Mouse (Mus musculus) hindbrain, embryonic 16.5 days (tissue): Measurements from ENCODE around the gene Xrcc6. TPM values are rescaled to one million over a fixed set of nuclear protein-coding genes. Genes with fewer than 3 reads are reported as not detected.
A peak's percentile ranks its signal among the peaks of the same experiment; 100 is the strongest.
"Not testable (repeated sequence)": the region's sequence is repeated elsewhere in the genome, so short reads cannot be mapped to it uniquely, and the experiment has no call there.

Source experiments
- ATAC-seq: fragments of 200-750 bp; cut with Nextera tagmentation; 2 replicates; pipeline ENCODE4 v1.8.0; 2017; ENCODE audit warnings: moderate TSS enrichment, moderate library complexity
- H3K27ac ChIP-seq: fragments of 300-500 bp; sonication (generic); 2 replicates; pipeline ENCODE4 v1.5.1; 2014; ENCODE audit warnings: low read depth, mild to moderate bottlenecking, control low read depth, low read length, moderate library complexity
- H3K27me3 ChIP-seq: fragments of 300-500 bp; sonication (generic); replicated peaks from 2 replicates; pipeline ENCODE4 v1.6.1; 2014; ENCODE audit warnings: low read length; ENCODE audit not compliant: control insufficient read depth, insufficient read depth
- H3K36me3 ChIP-seq: fragments of 300-500 bp; sonication (generic); 2 replicates; pipeline ENCODE4 v1.6.1; 2014; ENCODE audit warnings: mild to moderate bottlenecking, low read length, moderate library complexity, mixed read lengths; ENCODE audit not compliant: control insufficient read depth, insufficient read depth
- H3K4me1 ChIP-seq: fragments of 300-500 bp; sonication (generic); 2 replicates; pipeline ENCODE4 v1.6.1; 2014; ENCODE audit warnings: low read depth, low read length; ENCODE audit not compliant: control insufficient read depth, insufficient read depth
- H3K4me2 ChIP-seq: fragments of 300-500 bp; sonication (generic); 2 replicates; pipeline ENCODE4 v1.6.1; 2014; ENCODE audit warnings: mild to moderate bottlenecking, low read length, control low read depth, moderate library complexity
- H3K4me3 ChIP-seq: fragments of 300-500 bp; sonication (generic); 2 replicates; pipeline ENCODE4 v1.5.1; 2014; ENCODE audit warnings: mild to moderate bottlenecking, low read length, control low read depth, moderate library complexity
- H3K9ac ChIP-seq: fragments of 300-500 bp; sonication (generic); 2 replicates; pipeline ENCODE4 v1.6.1; 2014; ENCODE audit warnings: low read depth, mild to moderate bottlenecking, control low read depth, low read length, moderate library complexity
- H3K9me3 ChIP-seq: fragments of 300-500 bp; sonication (generic); 2 replicates; pipeline ENCODE4 v1.6.1; 2014; ENCODE audit warnings: mild to moderate bottlenecking, low read length, moderate library complexity; ENCODE audit not compliant: control insufficient read depth
- whole genome bisulfite sequencing: fragments of 180-500 bp; shearing (Covaris S2); extraction: QIAGEN DNeasy Blood & Tissue Kit; methylation state at CpG from one replicate; pipeline ENCODE4 v1.1.7; 2014; 5-methylcytosine and 5-hydroxymethylcytosine counted together
- polyA plus RNA-seq: library from polyadenylated mRNA; unstranded; fragments of >200 nt; fragmentation: Nextera tagmentation; extraction: Ambion mirVana; gene quantifications from 2 replicates; pipeline ENCODE4 v1.2.1, GENCODE M21; 2015

The Xrcc6 gene
- polyA plus RNA-seq, 1 experiment from 2014 or later = 44.4 TPM

GRCm38 (mm10) chr15:81960171-81961077, 27.2 kb upstream of the Xrcc6 start, which contains the start of gene Pmm1:
TSS of gene Pmm1 (minus strand) at chr15:81960930.
- under 1% methylated on average over 68 of the region's 77 CpGs for WGBS
- ATAC-seq = peak; percentile 98
- peak within 1 kb of the TSS; percentile 74 for H3K4me3 ChIP-seq
- H3K9me3 ChIP-seq = no peaks in the 10 kb centered on the region
- H3K4me2 ChIP-seq = peak within 1 kb of the TSS; percentile 90
- peaks cover 6% of the 10 kb centered on the region; the same call in 1 of the 2 replicates for H3K4me1 ChIP-seq
- H3K9ac ChIP-seq = peak within 1 kb of the TSS; percentile 89
- H3K27me3 ChIP-seq = no peaks in the 10 kb centered on the region
- peak within 1 kb of the TSS; percentile 91 for H3K27ac ChIP-seq
- H3K36me3 ChIP-seq = peaks cover 2% of the 10 kb centered on the region; the same call in 1 of the 2 replicates

GRCm38 (mm10) chr15:81961078-81961451, 26.6 kb upstream of the Xrcc6 start:
- Histone ChIP-seq H3K4me2 (peak overlapping the region; percentile 90), H3K9me3 (no peaks in the 10 kb centered on the region), H3K9ac (peak overlapping the region; percentile 53; the same call in 1 of the 2 replicates), H3K27ac (peak overlapping the region; percentile 91), H3K4me3 (peak overlapping the region; percentile 74), H3K36me3 (no peaks in the 10 kb centered on the region), H3K4me1 (peaks cover 6% of the 10 kb centered on the region; the same call in 1 of the 2 replicates), H3K27me3 (no peaks in the 10 kb centered on the region)
- ATAC-seq = no peak
- 4% methylated on average over 8 of the region's 8 CpGs for WGBS

- no peak overlapping the region for H3K27ac ChIP-seq
- H3K4me1 ChIP-seq = peaks cover 3% of the 10 kb centered on the region; the same call in 1 of the 2 replicates
- H3K36me3 ChIP-seq = no peaks in the 10 kb centered on the region
- ATAC-seq = no peak
- H3K9ac ChIP-seq = no peak overlapping the region
- no peak overlapping the region for H3K4me3 ChIP-seq
- no peak overlapping the region for H3K4me2 ChIP-seq
- H3K9me3 ChIP-seq = no peaks in the 10 kb centered on the region
- WGBS = 85% methylated on average over 1 of the region's 1 CpGs
- H3K27me3 ChIP-seq = no peaks in the 10 kb centered on the region
Observed at GRCm38 (mm10) chr15:81964262-81964661, 23.4 kb upstream of the Xrcc6 start.

GRCm38 (mm10) chr15:81964980-81965545, 22.6 kb upstream of the Xrcc6 start:
- Histone ChIP-seq H3K4me3 (no peak overlapping the region), H3K4me1 (no peaks in the 10 kb centered on the region), H3K4me2 (no peak overlapping the region), H3K27ac (no peak overlapping the region), H3K36me3 (no peaks in the 10 kb centered on the region), H3K9me3 (no peaks in the 10 kb centered on the region), H3K27me3 (no peaks in the 10 kb centered on the region), H3K9ac (no peak overlapping the region)
- ATAC-seq = no peak
- 59% methylated on average over 4 of the region's 4 CpGs for WGBS

GRCm38 (mm10) chr15:81966062-81966829, 21.4 kb upstream of the Xrcc6 start:
- no peak for ATAC-seq
- Histone ChIP-seq H3K36me3 (no peaks in the 10 kb centered on the region), H3K9ac (no peak overlapping the region), H3K4me3 (no peak overlapping the region), H3K27ac (no peak overlapping the region), H3K9me3 (no peaks in the 10 kb centered on the region), H3K27me3 (no peaks in the 10 kb centered on the region), H3K4me2 (no peak overlapping the region), H3K4me1 (no peaks in the 10 kb centered on the region)
- 90% methylated on average over 11 of the region's 14 CpGs for WGBS

- no peak overlapping the region for H3K4me2 ChIP-seq
- no peak for ATAC-seq
- peaks cover 5% of the 10 kb centered on the region for H3K9me3 ChIP-seq
- H3K4me1 ChIP-seq = no peaks in the 10 kb centered on the region
- H3K36me3 ChIP-seq = no peaks in the 10 kb centered on the region
- no peaks in the 10 kb centered on the region for H3K27me3 ChIP-seq
- no peak overlapping the region for H3K9ac ChIP-seq
- no peak overlapping the region for H3K4me3 ChIP-seq
- H3K27ac ChIP-seq = no peak overlapping the region
- 90% methylated on average over 5 of the region's 5 CpGs for WGBS
Observed at GRCm38 (mm10) chr15:81967821-81968220, 19.8 kb upstream of the Xrcc6 start.

- Histone ChIP-seq H3K27ac (no peak overlapping the region), H3K4me1 (no peaks in the 10 kb centered on the region), H3K9ac (no peak overlapping the region), H3K27me3 (no peaks in the 10 kb centered on the region), H3K4me3 (no peak overlapping the region), H3K4me2 (no peak overlapping the region), H3K36me3 (no peaks in the 10 kb centered on the region), H3K9me3 (peaks cover 7% of the 10 kb centered on the region)
- WGBS = 65% methylated on average over 2 of the region's 2 CpGs
- no peak for ATAC-seq
Observed at GRCm38 (mm10) chr15:81968447-81968846, 19.2 kb upstream of the Xrcc6 start.

GRCm38 (mm10) chr15:81969173-81969572, 18.5 kb upstream of the Xrcc6 start:
- H3K27me3 ChIP-seq = no peaks in the 10 kb centered on the region
- no peak overlapping the region for H3K27ac ChIP-seq
- H3K4me1 ChIP-seq = no peaks in the 10 kb centered on the region
- no peak for ATAC-seq
- H3K4me3 ChIP-seq = no peak overlapping the region
- no peaks in the 10 kb centered on the region for H3K36me3 ChIP-seq
- 81% methylated on average over 7 of the region's 7 CpGs for WGBS
- no peak overlapping the region for H3K4me2 ChIP-seq
- peaks cover 7% of the 10 kb centered on the region for H3K9me3 ChIP-seq
- no peak overlapping the region for H3K9ac ChIP-seq

GRCm38 (mm10) chr15:81969635-81970034, 18.0 kb upstream of the Xrcc6 start:
- H3K4me2 ChIP-seq, ATAC-seq, H3K9ac ChIP-seq, H3K4me3 ChIP-seq, H3K9me3 ChIP-seq, H3K27me3 ChIP-seq, H3K27ac ChIP-seq, H3K36me3 ChIP-seq, H3K4me1 ChIP-seq: not testable (repeated sequence)
- 70% methylated on average over 6 of the region's 6 CpGs for WGBS
